Mouse (Mus musculus): ENCODE data around the gene Cd180.
"Not testable (repeated sequence)": the region's sequence is repeated elsewhere in the genome, so short reads cannot be mapped to it uniquely, and the experiment has no call there.

Gene Cd180

DNA sequence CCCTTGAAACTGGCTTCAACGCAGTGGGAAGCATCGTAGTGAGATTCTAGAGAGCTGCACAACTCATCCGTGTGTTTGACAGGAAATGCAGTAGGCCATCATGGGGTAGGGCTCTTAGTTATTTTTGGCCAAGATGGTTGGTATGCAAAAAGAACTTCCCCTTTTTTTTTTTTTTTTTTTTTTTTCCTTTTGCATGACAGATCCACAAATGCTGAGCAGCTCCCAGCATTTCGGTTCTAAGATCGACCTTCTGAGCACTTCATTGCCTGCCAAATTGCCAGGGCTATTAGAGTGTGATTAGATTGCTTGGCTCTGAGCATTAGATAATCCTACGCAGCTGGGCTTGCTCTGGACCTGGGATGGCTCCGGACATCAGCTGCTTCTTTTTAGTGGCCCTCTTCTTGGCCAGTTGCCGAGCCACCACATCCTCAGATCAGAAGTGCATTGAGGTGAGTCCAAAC lies at the start of gene Cd180:
Cd180 (plus strand) TSS at position 218 of the 461 bp plus-strand sequence.
- no peak for DNase-seq

DNA sequence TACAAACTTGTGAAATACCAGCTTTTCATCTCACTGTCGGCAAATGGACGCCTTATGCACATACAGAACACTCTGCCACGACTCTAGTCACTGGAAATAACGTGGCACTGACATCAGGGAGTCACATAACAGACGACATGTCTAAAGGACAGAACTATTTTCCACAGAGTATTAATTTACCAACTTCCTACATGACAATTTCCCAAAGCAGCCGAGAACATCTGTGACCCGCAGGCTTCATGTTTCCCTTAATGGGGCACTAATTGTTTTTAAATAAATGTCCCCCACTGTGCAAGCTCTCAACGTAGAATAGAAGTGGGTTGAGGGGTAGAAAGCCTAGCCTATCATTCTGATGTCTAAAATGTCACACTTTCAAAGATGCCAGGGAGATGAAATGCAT lies 49.0 kb upstream of the Cd180 start:
- DNase-seq: peak; percentile 21

DNA sequence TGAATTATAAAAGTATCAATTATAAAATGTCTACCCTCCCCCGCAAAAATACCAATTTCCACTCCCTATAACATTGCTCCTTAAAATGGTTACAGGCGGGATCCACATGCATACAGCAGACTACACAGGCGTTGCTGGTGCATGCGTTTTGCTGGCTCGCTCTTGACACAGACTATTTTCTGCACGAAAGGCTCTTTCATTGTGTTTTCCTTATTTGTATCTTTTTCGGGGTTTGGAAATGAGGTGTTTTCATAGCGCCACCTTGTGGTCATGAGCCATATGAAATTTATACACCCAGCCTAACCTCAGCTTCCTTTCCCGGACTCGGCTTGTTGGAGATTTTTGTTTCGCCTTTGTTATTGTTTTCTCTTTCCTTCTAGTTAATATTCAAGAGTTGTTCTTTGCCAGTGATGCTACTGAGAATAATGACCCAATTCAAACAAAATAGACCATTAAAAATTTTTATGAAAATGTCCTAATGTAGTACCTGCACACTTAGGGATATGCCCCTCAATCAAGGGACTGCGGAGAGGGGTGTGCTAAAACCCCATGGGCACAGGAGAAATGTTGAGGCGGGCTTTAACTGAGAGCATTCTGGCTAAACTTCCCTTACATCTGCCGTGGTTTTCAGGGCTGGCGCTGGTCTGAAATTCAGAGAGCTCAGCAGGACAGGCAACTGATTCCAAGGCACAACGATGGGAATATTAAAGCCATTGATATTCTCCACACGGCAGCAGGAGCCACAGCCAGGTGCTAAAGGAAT lies 48.4 kb upstream of the Cd180 start:
- peak; percentile 87 for DNase-seq

DNA sequence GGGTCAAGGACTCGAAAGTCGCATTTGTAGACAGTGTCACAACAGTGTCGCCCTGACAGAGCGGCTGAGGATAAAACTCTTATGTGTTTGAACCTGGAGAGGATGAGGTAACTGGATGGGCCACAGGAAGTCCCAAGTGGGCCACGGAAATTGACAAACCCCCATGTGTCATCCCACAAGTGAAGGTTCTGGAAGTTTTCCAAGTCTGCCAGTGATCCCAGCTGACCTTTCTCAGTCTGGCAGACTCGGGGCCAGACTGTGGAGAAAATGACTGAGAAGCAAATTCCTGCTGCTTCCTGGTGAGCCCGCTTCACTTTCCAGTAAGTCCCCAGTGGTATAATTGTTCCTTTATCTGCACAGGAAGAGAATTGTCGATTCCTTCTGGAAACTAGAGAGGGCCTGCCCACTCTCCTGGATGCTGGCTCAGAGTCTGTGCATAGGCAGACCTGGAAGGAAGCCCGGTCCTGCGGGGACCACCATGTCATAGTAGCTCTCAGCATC lies 47.0 kb upstream of the Cd180 start:
- DNase-seq: peak; percentile 45

DNA sequence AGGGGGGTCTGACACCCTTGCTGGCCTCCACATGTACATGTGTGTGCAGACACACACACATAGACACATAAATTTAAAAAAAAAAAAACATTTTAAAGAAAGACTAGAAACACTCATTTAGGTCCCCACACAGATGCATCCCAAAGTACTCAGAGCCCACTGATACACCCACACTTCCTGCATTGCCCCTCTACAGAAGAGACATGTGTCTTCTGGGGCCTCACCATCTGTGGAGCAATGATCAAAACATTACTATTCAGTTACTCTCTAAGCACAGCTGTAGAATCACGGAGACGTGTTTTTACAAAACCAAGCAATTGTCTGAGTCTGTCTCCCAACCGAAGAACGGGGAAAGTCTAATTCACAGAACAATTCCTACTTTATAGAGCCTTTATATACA lies 45.8 kb upstream of the Cd180 start:
- DNase-seq: no peak

DNA sequence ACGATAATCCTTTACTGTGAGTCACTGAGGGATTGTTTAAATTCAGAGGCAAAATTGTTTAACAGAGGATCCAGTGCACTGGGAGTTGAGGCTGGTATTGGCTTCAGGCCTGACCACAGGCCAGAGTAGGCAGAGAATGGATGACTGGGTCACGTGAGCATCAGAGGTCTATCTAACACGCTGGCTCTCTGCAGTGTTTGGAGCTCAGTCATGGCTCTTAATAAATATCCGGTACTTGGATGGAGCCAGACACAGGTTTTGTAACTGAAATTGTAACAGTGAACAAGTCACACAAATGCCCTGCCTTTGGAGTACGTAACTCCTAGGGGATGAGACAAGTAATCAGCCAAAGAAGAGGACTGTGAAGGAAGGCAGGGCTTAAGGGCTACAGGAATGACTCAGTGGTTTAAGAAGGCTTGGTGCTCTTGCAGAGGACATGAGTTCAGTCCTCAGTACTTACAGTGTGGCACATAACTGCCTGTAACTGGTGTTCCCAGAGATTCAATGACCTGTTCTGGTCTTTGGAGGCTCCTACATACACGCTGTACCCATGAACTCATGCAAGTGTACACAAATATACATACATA lies 41.0 kb upstream of the Cd180 start:
- DNase-seq: no peak

DNA sequence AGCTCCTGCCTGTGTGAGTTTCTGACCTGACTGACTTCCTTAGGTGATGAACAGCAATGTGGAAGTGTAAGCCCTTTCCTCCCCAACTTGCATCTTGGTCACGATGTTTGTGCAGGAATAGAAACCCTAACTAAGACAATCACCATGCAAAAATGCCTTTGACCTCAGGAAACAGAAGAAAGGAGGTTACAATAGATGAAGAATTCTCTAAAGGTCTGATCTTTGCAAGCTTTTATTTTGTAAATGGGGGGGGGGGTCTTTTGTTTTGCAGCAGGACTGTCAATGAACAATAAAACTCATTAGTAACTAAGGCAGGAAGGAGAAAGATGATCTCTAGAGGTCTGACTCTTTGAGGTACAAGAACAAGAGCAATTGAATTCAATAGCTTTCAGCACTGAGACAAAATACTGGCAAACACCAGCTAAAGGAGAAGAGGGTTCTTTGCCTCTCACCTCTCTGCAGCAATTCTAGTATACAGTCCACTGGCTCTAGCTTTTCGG lies 38.2 kb upstream of the Cd180 start:
- no peak for DNase-seq

DNA sequence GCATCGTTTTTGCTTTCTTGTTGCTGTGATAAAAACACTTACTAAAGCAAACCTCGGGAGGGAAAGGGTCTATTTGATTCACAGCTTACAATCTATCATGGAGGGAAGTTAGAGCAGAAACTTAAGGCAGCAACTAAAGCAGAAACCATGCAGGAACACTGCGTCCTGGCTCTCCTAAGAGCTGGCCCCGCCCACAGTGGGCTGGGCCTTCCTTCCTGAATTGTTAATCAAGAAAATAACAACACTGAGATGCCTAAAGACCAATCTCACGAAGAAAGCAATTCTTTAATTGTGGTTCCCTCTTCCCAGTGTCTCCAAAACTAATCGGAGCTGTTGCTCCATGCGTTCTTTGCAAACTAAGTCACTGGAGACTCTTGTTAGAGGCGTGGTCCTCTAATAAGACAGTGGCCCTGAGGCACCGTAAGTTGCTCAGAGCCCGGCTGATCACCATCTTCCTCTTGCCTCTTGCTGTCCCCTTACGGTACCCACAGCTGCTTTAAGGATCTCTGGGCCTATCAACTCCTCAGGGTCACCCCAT lies 37.1 kb upstream of the Cd180 start:
- no peak for DNase-seq

DNA sequence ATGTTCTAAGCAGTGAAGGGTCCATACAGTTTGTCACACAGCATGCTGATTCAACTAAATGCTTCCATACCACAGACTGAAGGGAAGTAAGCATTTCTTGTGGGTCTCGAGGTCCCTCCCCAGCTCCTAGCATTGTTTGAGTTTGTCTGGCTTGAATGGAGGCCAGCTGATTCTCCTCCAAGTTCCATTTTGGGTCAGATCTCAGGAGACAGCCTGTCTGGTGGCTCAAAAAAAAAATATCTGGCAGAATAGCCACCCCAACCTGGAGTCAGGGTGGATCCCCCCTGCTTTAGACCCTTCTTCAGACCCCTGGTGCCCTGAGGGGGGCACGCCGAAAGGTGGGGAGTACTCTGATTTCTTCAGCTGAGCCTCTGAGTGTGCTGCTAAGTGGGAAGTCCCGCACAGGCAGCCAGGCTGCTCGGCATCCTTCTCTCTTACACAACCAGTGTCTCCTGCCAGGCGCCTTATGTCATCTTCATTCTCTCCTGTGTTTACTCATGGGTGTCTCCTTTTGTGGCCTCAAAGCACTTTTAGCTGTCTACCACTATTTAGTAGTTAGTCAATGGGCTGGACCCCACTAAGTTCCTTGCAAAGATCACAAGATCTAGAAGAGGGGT lies 35.0 kb upstream of the Cd180 start:
- no peak for DNase-seq

DNA sequence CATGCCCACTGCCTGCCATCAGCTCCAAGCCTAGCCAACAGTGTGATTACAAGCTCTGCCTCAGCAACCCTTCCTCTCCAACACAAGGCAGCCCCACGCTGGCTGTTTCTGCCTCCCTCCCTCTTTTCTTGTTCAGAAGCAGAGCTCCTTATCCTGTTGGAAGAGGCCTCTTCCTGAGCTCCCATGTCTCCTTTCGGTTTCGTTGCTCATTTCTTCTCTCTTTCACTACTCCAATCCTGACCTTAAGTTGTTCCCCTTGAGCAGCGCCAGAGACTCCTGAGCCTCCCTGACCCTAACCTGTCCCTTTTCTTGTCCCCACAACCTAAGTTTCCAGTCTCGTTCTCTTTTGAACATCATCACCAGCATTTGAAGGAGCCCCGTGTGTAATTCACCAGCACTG lies 29.3 kb upstream of the Cd180 start:
- DNase-seq: no peak

DNA sequence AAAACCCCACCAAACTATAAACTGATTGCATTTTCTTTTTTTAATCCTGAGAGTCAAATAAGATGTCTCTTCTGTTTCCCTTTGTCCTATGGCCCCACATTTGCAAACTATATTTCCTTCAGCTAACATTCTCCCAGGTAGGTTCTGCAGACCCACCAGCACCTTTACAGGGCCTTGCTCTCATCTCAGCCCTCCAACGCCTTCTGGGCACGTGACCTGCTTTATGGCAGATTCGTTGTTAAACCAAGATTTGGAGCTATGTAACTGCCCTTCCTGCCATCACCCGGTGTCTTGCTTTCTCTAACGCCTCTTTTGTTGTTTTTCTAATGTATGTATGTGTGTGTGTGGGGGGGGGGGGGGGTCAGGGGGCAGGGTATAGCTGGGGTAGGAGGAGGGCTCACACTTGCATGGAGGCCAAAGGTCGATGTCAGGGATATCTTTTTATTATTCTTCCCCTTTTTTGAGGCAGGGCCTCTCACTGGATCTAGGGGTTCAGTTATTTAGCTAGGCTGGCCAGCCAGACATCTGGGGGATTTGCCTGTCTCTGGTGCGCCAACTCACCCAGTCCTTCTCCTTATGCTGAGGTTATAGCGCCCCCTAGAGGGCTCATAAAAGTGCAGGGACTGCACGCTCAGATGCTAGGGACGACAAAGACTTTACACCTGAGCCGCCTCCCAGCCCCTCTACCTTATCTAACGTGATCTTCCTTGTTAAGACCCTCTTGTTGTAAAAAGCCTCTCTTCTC lies 28.3 kb upstream of the Cd180 start:
- peak; percentile 69 for DNase-seq

DNA sequence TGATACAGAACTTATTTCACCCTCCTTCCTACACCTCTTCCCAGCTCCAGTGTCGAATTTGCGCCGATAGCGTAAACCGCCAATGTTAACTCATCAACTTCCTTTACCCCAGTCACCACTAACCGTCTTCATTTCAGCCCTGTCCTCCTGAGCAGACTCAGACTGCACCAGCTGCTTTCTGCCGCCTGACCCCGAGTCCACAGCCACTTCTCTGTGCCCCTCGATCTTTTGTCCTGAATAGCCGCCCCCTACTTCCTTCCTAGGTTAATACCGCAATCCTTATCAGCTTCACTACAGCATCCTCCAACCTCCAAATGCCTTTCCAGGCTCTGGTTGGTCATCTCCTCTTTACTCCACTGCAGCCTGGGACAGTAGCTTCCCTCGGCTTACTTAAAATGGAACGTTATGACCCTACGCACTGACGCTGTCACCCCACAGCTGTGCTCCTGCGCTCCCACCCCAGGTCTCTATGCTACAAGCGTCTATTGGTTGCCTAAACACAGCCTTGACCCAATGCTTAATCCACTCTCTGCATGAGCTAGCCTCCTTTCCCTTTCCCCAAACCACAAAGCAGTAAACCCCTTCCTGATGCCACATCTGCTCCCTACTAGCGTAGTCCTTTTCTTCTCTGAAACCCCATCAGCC lies 27.6 kb upstream of the Cd180 start:
- no peak for DNase-seq

DNA sequence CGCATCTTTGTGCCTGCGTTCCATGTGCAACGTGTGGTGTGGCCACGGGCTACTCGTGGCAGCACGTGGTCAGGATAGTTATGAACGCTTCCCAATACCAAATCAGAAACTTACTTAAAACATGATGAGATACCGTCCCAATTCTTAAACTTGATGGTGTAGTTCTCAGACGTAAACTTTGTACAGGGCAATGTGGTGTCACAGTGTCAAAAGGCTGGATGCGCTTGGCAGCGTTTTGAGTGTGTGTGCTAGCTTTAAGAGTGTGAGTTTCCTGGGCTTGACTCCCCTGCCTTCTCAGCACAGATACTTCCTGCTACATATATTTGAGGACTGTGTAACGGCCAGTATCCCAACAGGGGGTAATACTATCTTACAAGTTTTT lies 27.1 kb upstream of the Cd180 start:
- DNase-seq: no peak

DNA sequence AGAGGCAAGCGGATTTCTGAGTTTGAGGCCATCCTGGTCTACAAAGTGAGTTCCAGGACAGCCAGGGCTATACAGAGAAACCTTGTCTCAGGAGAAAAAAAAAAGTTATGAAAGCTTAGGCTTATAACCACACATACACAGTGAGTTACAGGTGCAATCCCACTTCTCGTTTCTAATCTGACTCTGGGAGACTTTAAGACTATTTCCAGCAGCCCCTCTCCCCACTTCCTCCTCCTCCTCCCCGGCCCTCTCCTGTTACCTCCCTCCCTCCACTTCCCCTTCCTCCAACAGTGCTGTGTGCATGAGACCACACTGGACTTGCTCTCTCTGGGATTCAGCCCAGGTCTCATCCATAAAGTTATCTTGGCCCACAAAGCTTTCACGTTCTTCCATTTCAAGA lies 26.6 kb upstream of the Cd180 start:
- no peak for DNase-seq

DNA sequence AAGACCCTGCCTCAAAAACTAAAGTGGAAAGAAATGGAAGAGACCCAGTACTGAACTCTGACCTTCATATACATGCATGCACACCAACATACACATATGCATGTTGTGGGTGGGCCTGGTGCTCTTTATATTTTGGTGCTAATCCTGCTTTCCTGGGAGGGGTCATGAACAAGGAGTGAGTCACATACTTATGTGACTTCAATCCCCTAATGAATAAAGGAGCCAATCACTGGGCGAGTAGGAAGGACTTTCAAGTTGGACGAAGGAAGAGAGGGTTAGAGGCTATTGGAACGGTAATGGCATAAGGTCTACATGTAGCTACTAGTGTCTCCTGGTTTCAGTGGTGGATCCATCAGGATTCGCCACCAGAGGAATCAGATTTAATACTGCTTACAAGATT lies 26.0 kb upstream of the Cd180 start:
- DNase-seq: no peak

DNA sequence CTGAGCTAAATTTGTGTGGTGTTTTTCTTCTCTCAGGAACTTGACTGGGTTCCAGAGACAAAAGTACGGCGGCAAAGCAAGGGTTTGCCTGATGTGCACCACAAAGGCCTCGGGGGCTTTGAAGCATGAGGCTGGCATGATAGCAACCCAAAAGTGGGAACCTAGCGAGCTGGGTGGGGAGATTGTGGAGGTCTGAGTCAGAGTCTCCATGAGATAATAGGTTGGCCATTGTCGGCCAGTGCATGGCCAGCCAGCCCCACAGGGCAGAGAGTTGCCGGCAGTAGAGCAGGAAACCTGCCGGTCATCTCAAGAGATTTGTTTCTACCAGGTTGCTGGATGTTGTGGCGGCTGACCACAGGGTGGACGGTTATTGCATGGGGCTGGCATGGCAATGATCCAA lies 25.5 kb upstream of the Cd180 start:
- DNase-seq: no peak

DNA sequence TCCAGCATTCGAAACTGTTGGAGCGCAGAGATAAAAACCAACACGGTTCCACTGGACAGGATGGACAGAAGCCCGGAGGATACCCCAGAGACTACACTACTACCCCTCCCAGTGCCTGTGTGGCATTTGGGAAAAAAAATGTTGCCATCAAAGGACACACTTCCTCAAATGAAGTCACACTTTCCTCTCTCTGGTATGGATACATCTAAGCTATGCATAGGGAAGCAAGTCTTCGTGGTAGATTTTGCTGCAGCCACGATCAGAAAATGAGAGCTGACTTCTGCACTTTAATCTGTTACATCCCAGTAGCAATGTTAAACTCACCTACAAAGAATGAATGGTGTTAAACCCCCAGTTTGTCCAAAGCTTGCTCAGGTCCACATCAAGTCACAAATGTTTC lies 24.4 kb upstream of the Cd180 start:
- DNase-seq: no peak

DNA sequence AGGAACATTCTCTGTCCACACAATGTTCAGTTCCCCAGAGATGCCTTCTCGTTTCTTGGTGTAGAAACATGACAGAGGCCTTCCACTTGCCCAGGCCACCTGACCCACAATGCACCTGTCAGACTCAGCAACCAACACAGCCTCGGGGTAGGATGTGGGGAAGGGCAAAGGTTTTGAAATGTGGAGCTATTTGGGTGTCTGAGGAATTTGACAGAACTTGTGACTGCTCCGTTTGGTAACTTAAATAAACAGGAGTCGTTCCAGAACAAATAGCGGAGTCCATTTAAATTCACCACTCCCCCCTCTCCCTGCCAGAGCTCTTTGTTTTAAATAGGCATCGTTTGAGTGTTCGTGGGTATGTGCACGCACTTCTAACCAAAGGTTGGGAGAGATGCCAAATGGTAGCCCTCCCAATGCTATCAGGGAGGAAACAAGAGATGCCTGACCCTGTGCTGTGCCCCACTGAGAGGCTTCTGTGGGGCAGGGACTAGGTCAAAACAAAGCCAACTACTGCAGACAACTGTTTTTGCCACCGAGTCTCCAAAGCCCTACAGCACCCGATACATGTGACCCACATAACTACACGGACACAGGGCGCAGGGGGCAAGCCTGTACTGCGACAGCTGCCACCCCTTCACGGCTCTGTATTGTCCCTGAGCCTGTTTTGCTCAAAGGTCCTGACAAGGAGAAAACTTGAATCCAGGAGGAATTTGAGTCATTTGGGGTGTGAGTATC lies 23.7 kb upstream of the Cd180 start:
- no peak for DNase-seq

DNA sequence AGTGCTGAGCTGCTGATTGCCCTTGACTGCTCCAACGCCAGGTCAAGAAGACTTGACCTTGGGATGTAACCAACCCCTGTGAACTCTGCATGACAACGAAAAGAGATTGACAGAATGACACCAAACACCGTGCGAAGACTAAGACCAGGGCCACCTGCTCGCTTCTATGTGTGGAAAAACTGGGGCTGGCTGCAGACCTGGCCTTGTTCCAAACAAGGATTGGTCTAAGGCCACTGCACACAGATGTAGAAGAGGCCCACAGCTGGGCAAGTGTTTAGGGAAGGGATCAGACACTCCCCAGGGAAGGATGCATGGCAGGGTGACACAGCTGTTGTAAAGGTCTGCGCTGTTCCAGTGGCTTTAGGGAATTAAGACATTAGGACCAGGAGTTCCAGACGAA lies 22.9 kb upstream of the Cd180 start:
- no peak for DNase-seq

DNA sequence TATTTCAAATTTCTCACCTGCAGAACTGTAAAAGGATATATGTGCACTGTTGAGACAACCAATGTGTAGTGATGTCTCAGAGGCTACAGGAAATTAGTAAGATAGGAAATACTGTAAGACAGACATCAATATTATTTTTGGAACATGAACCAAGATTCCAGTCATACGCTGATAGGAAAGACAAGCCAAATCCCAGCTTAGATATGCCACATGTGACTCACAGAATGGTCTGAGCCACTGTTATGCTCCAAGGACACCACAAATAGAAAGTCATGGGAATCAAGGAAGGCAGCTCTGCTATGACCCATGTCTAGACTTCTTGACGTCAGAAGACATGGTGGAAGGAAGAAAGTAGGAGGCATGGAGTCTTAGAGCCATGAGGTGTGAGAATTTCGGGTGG lies 19.3 kb upstream of the Cd180 start:
- DNase-seq: no peak

DNA sequence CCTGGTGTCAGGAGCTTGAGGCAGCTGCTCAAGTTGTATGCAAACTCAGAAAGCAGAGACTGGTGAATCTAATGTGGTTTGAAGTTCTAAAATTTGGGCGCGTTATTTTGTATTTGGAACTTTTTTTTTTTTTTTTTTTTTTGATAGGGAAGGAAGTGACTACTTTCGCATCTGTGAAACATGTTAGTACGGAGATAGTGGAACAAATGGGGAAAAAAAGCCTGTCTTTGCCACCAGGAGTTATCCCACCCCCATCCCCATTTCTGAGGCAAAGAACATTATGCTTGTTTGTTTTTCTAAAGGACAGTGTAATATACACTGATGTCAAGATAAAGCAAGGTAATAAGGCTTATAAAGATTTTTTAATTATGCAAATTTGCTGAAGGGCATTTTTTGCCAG lies 15.8 kb upstream of the Cd180 start:
- DNase-seq: not testable (repeated sequence)

DNA sequence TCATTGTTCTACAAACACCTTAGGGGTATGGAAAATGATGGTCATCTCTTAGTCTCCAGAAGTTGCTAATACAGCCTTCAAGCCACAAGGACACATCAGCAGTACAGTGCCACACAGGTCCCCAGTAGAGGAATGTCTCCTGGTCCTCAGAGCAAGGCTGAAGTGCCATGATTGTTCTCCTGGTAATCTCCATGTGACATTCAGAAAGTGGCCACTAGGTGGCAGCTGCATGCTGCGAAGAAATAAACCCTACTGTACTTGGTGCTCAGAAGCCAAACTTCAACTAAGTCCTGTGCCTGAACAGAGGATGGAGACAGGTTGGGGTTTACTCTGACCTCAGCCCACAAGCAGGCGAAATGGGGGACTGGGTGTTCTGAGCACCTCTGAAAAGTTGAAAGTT lies 14.9 kb upstream of the Cd180 start:
- DNase-seq: peak; percentile 89

Measured in embryo, embryonic 11 days (tissue).